9 mouse cellular contexts compared by ENCODE assay signal in the genomic region with DNA sequence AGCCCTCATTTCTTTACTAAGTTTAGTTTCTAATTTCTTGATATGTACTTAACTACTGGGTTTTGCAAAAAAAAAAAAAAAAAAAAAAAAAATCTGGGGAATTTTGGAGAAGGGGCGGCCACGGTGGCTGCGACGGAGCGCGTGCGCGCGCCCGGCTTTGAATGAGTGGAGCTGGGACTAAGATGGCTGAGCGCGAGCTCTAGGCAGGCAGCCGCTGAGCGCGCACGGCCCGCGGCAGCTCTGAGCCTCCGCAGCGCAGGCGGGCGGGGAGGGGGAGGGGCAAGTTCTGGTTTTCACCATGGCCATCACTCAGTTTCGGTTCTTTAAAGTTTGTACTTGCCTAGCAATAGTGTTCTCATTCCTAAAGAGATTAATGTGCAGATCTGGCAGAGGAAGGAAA.
A peak's percentile ranks its signal among the peaks of the same experiment; 100 is the strongest.
DNase-seq lines count a peak whose midpoint lies in the region; ATAC-seq lines count a peak whose summit lies in the region.
"Had no signal": no experiment of that assay in that cellular context is flagged by ENCODE, and none has a peak within 500 bp of the region (broad histone marks: within the 10 kb centered on the region; RNA-seq: fewer than 3 reads in every experiment).

No protein-coding gene starts in this region.

- ATAC-seq in CD4-positive, CD25-positive, alpha-beta regulatory T cell, adult 4 months, result peak; percentile 96
- no peak for ATAC-seq in heart, embryonic 13.5 days (ENCODE audit: extremely low read depth, insufficient number of reproducible peaks, low FRiP score, low TSS enrichment)
- ATAC-seq in kidney, embryonic 16.5 days (ENCODE audit: low FRiP score, low TSS enrichment), result peak; percentile 92
- peak; percentile 82 for ATAC-seq in liver, embryonic 12.5 days
- ATAC-seq in monocyte, adult 5-6 weeks (replicated peaks; ENCODE audit: insufficient number of reproducible peaks, low FRiP score, low TSS enrichment, poor library complexity, severe bottlenecking), result peak; percentile 76
- peak; percentile 88 for ATAC-seq in stomach, embryonic 14.5 days (ENCODE audit: insufficient number of reproducible peaks, insufficient read depth, low FRiP score, low read depth)

- H3K27me3 ChIP-seq in forebrain, embryonic 10.5 days (ENCODE audit: poor library complexity, severe bottlenecking), result no peaks in the 10 kb centered on the region
- H3K27me3 ChIP-seq in heart, embryonic 13.5 days (replicated peaks), result no peaks in the 10 kb centered on the region
- no peaks in the 10 kb centered on the region for H3K27me3 ChIP-seq in kidney, embryonic 16.5 days (ENCODE audit: insufficient read depth, low read length)
- H3K27me3 ChIP-seq in liver, embryonic 12.5 days (replicated peaks), result 0 out of 2 replicates have a peak, but pooled peaks cover 3% of the 10 kb centered on the region
- H3K27me3 ChIP-seq in stomach, embryonic 14.5 days (ENCODE audit: control insufficient read depth, insufficient read depth, low read length), result no peaks in the 10 kb centered on the region

- H3K27ac ChIP-seq in forebrain, embryonic 10.5 days, result peak overlapping the region; percentile 67
- no peak overlapping the region for H3K27ac ChIP-seq in heart, embryonic 13.5 days (replicated peaks)
- H3K27ac ChIP-seq in kidney, embryonic 16.5 days (ENCODE audit: low read length), result no peak overlapping the region
- no peak overlapping the region for H3K27ac ChIP-seq in liver, embryonic 12.5 days
- no peak overlapping the region for H3K27ac ChIP-seq in stomach, embryonic 14.5 days (ENCODE audit: low read length)

- WGBS in forebrain, embryonic 10.5 days, result 4% methylated on average over 23 of the region's 23 CpGs
- 0% methylated on average over 21 of the region's 23 CpGs for WGBS in heart, embryonic 13.5 days
- WGBS in kidney, embryonic 16.5 days, result under 1% methylated on average over 23 of the region's 23 CpGs
- WGBS in liver, embryonic 12.5 days (ENCODE audit: insufficient replicate concordance), result under 1% methylated on average over 17 of the region's 23 CpGs
- under 1% methylated on average over 23 of the region's 23 CpGs for WGBS in stomach, embryonic 14.5 days

- H3K4me1 ChIP-seq in forebrain, embryonic 10.5 days, result peaks cover 33% of the 10 kb centered on the region
- H3K4me1 ChIP-seq in heart, embryonic 13.5 days, result peaks cover 14% of the 10 kb centered on the region; the same call in 1 of the 2 replicates
- H3K4me1 ChIP-seq in kidney, embryonic 16.5 days (ENCODE audit: insufficient read depth, low read length), result 0 out of 2 replicates have a peak, but pooled peaks cover 9% of the 10 kb centered on the region
- 0 out of 2 replicates have a peak, but pooled peaks cover 4% of the 10 kb centered on the region for H3K4me1 ChIP-seq in liver, embryonic 12.5 days
- H3K4me1 ChIP-seq in stomach, embryonic 14.5 days (ENCODE audit: control insufficient read depth, insufficient read depth, low read length), result peaks cover 4% of the 10 kb centered on the region; the same call in 1 of the 2 replicates

- no peaks in the 10 kb centered on the region for H3K9me3 ChIP-seq in forebrain, embryonic 10.5 days
- H3K9me3 ChIP-seq in heart, embryonic 13.5 days, result no peaks in the 10 kb centered on the region
- H3K9me3 ChIP-seq in kidney, embryonic 16.5 days (ENCODE audit: low read length), result no peaks in the 10 kb centered on the region
- H3K9me3 ChIP-seq in liver, embryonic 12.5 days (replicated peaks), result no peaks in the 10 kb centered on the region
- no peaks in the 10 kb centered on the region for H3K9me3 ChIP-seq in stomach, embryonic 14.5 days (ENCODE audit: control insufficient read depth, low read depth, low read length)
- H3K9me3 ChIP-seq: G1E had no signal

- peak overlapping the region; percentile 47; the same call in 1 of the 2 replicates for H3K9ac ChIP-seq in heart, embryonic 13.5 days
- peak overlapping the region; percentile 53 for H3K9ac ChIP-seq in kidney, embryonic 16.5 days (replicated peaks; ENCODE audit: low read length)
- no peak overlapping the region for H3K9ac ChIP-seq in liver, embryonic 12.5 days
- no peak overlapping the region for H3K9ac ChIP-seq in stomach, embryonic 14.5 days (replicated peaks; ENCODE audit: low read depth, low read length)

- DNase-seq in c-Kit-positive CD71-positive TER-119-negative erythroid progenitor cells, embryonic 14.5 days (ENCODE audit: low read depth), result peak; percentile 23
- DNase-seq in forebrain, embryonic 10.5 days (ENCODE audit: extremely low spot score, low spot score), result peak; percentile 60

- H3K36me3 ChIP-seq in forebrain, embryonic 10.5 days (replicated peaks), result no peaks in the 10 kb centered on the region
- no peaks in the 10 kb centered on the region for H3K36me3 ChIP-seq in heart, embryonic 13.5 days
- no peaks in the 10 kb centered on the region for H3K36me3 ChIP-seq in kidney, embryonic 16.5 days (ENCODE audit: insufficient read depth, low read length)
- no peaks in the 10 kb centered on the region for H3K36me3 ChIP-seq in liver, embryonic 12.5 days
- no peaks in the 10 kb centered on the region for H3K36me3 ChIP-seq in stomach, embryonic 14.5 days (ENCODE audit: control insufficient read depth, insufficient read depth, low read length)
- H3K36me3 ChIP-seq: G1E had no signal

- H3K4me3 ChIP-seq in forebrain, embryonic 10.5 days, result peak overlapping the region; percentile 32
- H3K4me3 ChIP-seq in heart, embryonic 13.5 days, result peak overlapping the region; percentile 34
- H3K4me3 ChIP-seq in kidney, embryonic 16.5 days (ENCODE audit: low read length), result peak overlapping the region; percentile 35
- H3K4me3 ChIP-seq in liver, embryonic 12.5 days, result peak overlapping the region; percentile 18
- peak overlapping the region; percentile 11; the same call in 1 of the 2 replicates for H3K4me3 ChIP-seq in stomach, embryonic 14.5 days (ENCODE audit: low read depth, low read length)

- peak overlapping the region; percentile 64 for H3K4me2 ChIP-seq in heart, embryonic 13.5 days
- peak overlapping the region; percentile 57 for H3K4me2 ChIP-seq in kidney, embryonic 16.5 days (replicated peaks; ENCODE audit: low read depth, low read length)
- peak overlapping the region; percentile 47 for H3K4me2 ChIP-seq in liver, embryonic 12.5 days
- peak overlapping the region; percentile 32 for H3K4me2 ChIP-seq in stomach, embryonic 14.5 days (replicated peaks; ENCODE audit: low read depth, low read length)

Comparison
In these comparisons a context has a peak if more than half of its experiments do, and no peak if none do; other contexts are left out.
1. H3K9ac ChIP-seq: peak in heart, embryonic 13.5 days (single experiment) and kidney, embryonic 16.5 days (single experiment); none in liver, embryonic 12.5 days (single experiment) and stomach, embryonic 14.5 days (single experiment).
2. Peak in every context shown above with its lines, with median percentiles within 50 percentile points of each other: H3K4me3 ChIP-seq and H3K4me2 ChIP-seq.